Mouse (Mus musculus): ENCODE measurements at regions not wholly inside any gene's neighbourhood (a gene's known extent, or its start where the extent isn't known, plus 50 kb on each side); places are given as distances from the start of the nearest gene placed in this dataset.

GRCm38 (mm10) chr7:83144018-83144417, 276.9 kb downstream of the Mex3b start (continued):
- peak; percentile 87 for TF ChIP-seq BHLHE40 (IDR thresholded peaks at IDR 0.05; ENCODE audit: borderline replicate concordance, low read depth, low read length)
- no peak for TF ChIP-seq JUND (IDR thresholded peaks at IDR 0.05; ENCODE audit: low read depth, low read length)
- peak; percentile 61; the same call in 1 of the 2 replicates for TF ChIP-seq ELF1 (IDR thresholded peaks at IDR 0.05; ENCODE audit: low read depth, low read length)
- no peak for TF ChIP-seq RAD21 (IDR thresholded peaks at IDR 0.05; ENCODE audit: low read depth, low read length)
- TF ChIP-seq TCF12 (IDR thresholded peaks at IDR 0.05; ENCODE audit: low read depth, low read length): peak; percentile 90
- TF ChIP-seq POLR2AphosphoS2 (IDR thresholded peaks at IDR 0.05; ENCODE audit: low read length): no peak
- TF ChIP-seq MXI1 (IDR thresholded peaks at IDR 0.05; ENCODE audit: low read depth, low read length): peak; percentile 50
- no peak for TF ChIP-seq MAFK (IDR thresholded peaks at IDR 0.05; ENCODE audit: borderline replicate concordance, low read depth, low read length)
- TF ChIP-seq CHD2 (IDR thresholded peaks at IDR 0.05; ENCODE audit: low read length): peak; percentile 33; the same call in 1 of the 2 replicates

- DNase-seq (ENCODE audit: low read depth, low spot score): no peak
- Histone ChIP-seq H3K79me2 (ENCODE audit: control insufficient read depth, insufficient read depth, low read length, poor library complexity) (no peaks in the 10 kb centered on the region), H3K36me3 (ENCODE audit: control insufficient read depth in 1 of 2, insufficient read depth in 2 of 2, low read length in 2 of 2) (peaks cover 0 to 12% of the 10 kb centered on the region in 2 experiments; a peak in 2 of 4 replicates), H3K27ac (ENCODE audit: control insufficient read depth, low read depth, low read length) (no peak overlapping the region), H3K4me1 (ENCODE audit: control insufficient read depth in 1 of 2, insufficient read depth in 2 of 2, low read length in 2 of 2) (peaks cover 2 to 17% of the 10 kb centered on the region in 2 experiments; a peak in 3 of 4 replicates), H3K4me3 (ENCODE audit: control insufficient read depth in 1 of 2, insufficient read depth in 1 of 2, low read depth in 2 of 2, low read length in 2 of 2) (no peak overlapping the region), H3K9ac (ENCODE audit: control insufficient read depth, low read depth, low read length, poor library complexity, severe bottlenecking) (no peak overlapping the region), H3K27me3 (ENCODE audit: control insufficient read depth in 1 of 2, insufficient read depth in 2 of 2, low read length in 2 of 2) (no peaks in the 10 kb centered on the region), H3K9me3 (replicated peaks; ENCODE audit: insufficient read depth, low read length) (no peaks in the 10 kb centered on the region)
- TF ChIP-seq GABPA (IDR thresholded peaks at IDR 0.05; ENCODE audit: low read depth, low read length): no peak
- TF ChIP-seq POLR2AphosphoS2 (IDR thresholded peaks at IDR 0.05; ENCODE audit: low read length): no peak
- no peak for TF ChIP-seq ETS1 (IDR thresholded peaks at IDR 0.05; ENCODE audit: low read depth, low read length)
- no peak for TF ChIP-seq ZMIZ1 (IDR thresholded peaks at IDR 0.05; ENCODE audit: low read depth, low read length)
- TF ChIP-seq MYC (IDR thresholded peaks at IDR 0.05; ENCODE audit: low read depth, low read length): no peak
- TF ChIP-seq JUND (IDR thresholded peaks at IDR 0.05; ENCODE audit: low read depth, low read length): no peak
- TF ChIP-seq MEF2A (IDR thresholded peaks at IDR 0.05; ENCODE audit: extremely low read depth, insufficient replicate concordance, low read depth, low read length, poor library complexity, severe bottlenecking): no peak
- no peak for TF ChIP-seq USF2 (IDR thresholded peaks at IDR 0.05; ENCODE audit: borderline replicate concordance in 1 of 2, insufficient read depth in 1 of 2, low read depth in 1 of 2, low read length in 2 of 2)
Measured at GRCm38 (mm10) chr7:83145551-83145950, 278.4 kb downstream of the Mex3b start.

GRCm38 (mm10) chr7:83161226-83161625, 294.1 kb downstream of the Mex3b start:
- no peaks in the 10 kb centered on the region for H3K4me1 ChIP-seq (ENCODE audit: control insufficient read depth in 1 of 2, insufficient read depth in 2 of 2, low read length in 2 of 2)
- no peak overlapping the region for H3K27ac ChIP-seq (ENCODE audit: control insufficient read depth, low read depth, low read length)
- no peaks in the 10 kb centered on the region for H3K9me3 ChIP-seq (replicated peaks; ENCODE audit: insufficient read depth, low read length)
- DNase-seq (ENCODE audit: low read depth, low spot score): no peak
- no peak for TF ChIP-seq JUND (IDR thresholded peaks at IDR 0.05; ENCODE audit: low read depth, low read length)
- no peaks in the 10 kb centered on the region for H3K27me3 ChIP-seq (ENCODE audit: control insufficient read depth in 1 of 2, insufficient read depth in 2 of 2, low read length in 2 of 2)
- no peaks in the 10 kb centered on the region for H3K36me3 ChIP-seq (ENCODE audit: control insufficient read depth in 1 of 2, insufficient read depth in 2 of 2, low read length in 2 of 2)
- no peak overlapping the region for H3K4me3 ChIP-seq (ENCODE audit: control insufficient read depth in 1 of 2, insufficient read depth in 1 of 2, low read depth in 2 of 2, low read length in 2 of 2)
- no peak overlapping the region for H3K9ac ChIP-seq (ENCODE audit: control insufficient read depth, low read depth, low read length, poor library complexity, severe bottlenecking)
- no peaks in the 10 kb centered on the region for H3K79me2 ChIP-seq (ENCODE audit: control insufficient read depth, insufficient read depth, low read length, poor library complexity)
